Mouse (Mus musculus): Measurements from ENCODE around the gene Arl8a.
"Not testable (repeated sequence)": the region's sequence is repeated elsewhere in the genome, so short reads cannot be mapped to it uniquely, and the experiment has no call there.

The Arl8a gene

GRCm38 (mm10) chr1:135169556-135170224 is 23.1 kb downstream of the Arl8a start:
- DNase-seq (ENCODE audit: low spot score in 2 of 2): no peak

GRCm38 (mm10) chr1:135170299-135170698 is 23.7 kb downstream of the Arl8a start:
- DNase-seq (ENCODE audit: low spot score in 2 of 2): no peak

GRCm38 (mm10) chr1:135171202-135171601 is 24.6 kb downstream of the Arl8a start:
- no peak for DNase-seq (ENCODE audit: low spot score in 2 of 2)

GRCm38 (mm10) chr1:135171984-135172383 is 25.4 kb downstream of the Arl8a start:
- no peak for DNase-seq (ENCODE audit: low spot score in 2 of 2)

GRCm38 (mm10) chr1:135173311-135173710 is 26.7 kb downstream of the Arl8a start:
- no peak for DNase-seq (ENCODE audit: low spot score in 2 of 2)

- DNase-seq (ENCODE audit: low spot score in 2 of 2): no peak
These were observed 28.6 kb downstream of the Arl8a start for GRCm38 (mm10) chr1:135175176-135175575.

GRCm38 (mm10) chr1:135177724-135178123 is 31.1 kb downstream of the Arl8a start:
- DNase-seq (ENCODE audit: low spot score in 2 of 2): no peak

- no peak for DNase-seq (ENCODE audit: low spot score in 2 of 2)
These were observed 32.2 kb downstream of the Arl8a start for GRCm38 (mm10) chr1:135178863-135179262.

GRCm38 (mm10) chr1:135180830-135181229 is 34.2 kb downstream of the Arl8a start:
- no peak for DNase-seq (ENCODE audit: low spot score in 2 of 2)

GRCm38 (mm10) chr1:135181275-135181674 is 34.7 kb downstream of the Arl8a start:
- DNase-seq (ENCODE audit: low spot score in 2 of 2): no peak

GRCm38 (mm10) chr1:135181880-135182623 is 35.4 kb downstream of the Arl8a start:
- no peak for DNase-seq (ENCODE audit: low spot score in 2 of 2)

GRCm38 (mm10) chr1:135182975-135183374 is 36.4 kb downstream of the Arl8a start:
- no peak for DNase-seq (ENCODE audit: low spot score in 2 of 2)

GRCm38 (mm10) chr1:135183448-135183847 is 36.8 kb downstream of the Arl8a start:
- no peak for DNase-seq (ENCODE audit: low spot score in 2 of 2)

GRCm38 (mm10) chr1:135183941-135184570 is 37.4 kb downstream of the Arl8a start:
- DNase-seq (ENCODE audit: low spot score in 2 of 2): no peak

GRCm38 (mm10) chr1:135185936-135186335 is 39.3 kb downstream of the Arl8a start:
- DNase-seq (ENCODE audit: low spot score in 2 of 2): no peak

- no peak for DNase-seq (ENCODE audit: low spot score in 2 of 2)
These were observed 39.8 kb downstream of the Arl8a start for GRCm38 (mm10) chr1:135186427-135186826.

- DNase-seq (ENCODE audit: low spot score in 2 of 2): not testable (repeated sequence)
These were observed 40.4 kb downstream of the Arl8a start for GRCm38 (mm10) chr1:135187016-135187415.

GRCm38 (mm10) chr1:135188197-135188596 is 41.6 kb downstream of the Arl8a start:
- no peak for DNase-seq (ENCODE audit: low spot score in 2 of 2)

- no peak for DNase-seq (ENCODE audit: low spot score in 2 of 2)
These were observed 42.6 kb downstream of the Arl8a start for GRCm38 (mm10) chr1:135189186-135189585.

- not testable (repeated sequence) for DNase-seq (ENCODE audit: low spot score in 2 of 2)
These were observed 47.7 kb downstream of the Arl8a start for GRCm38 (mm10) chr1:135194335-135194734.

GRCm38 (mm10) chr1:135195907-135196440 is 49.4 kb downstream of the Arl8a start:
- DNase-seq (ENCODE audit: low spot score in 2 of 2): no peak

- no peak for DNase-seq (ENCODE audit: low spot score in 2 of 2)
These were observed 51.8 kb downstream of the Arl8a start for GRCm38 (mm10) chr1:135198412-135198811.

Data from spleen, postnatal 4 days (tissue).